26 mouse cellular contexts compared by ENCODE assay signal in genomic region chr17:71227128-71227895, GRCm38 (mm10). TPM values are rescaled to one million over a fixed set of nuclear protein-coding genes. Genes with fewer than 3 reads are reported as not detected.
DNase-seq lines count a peak whose midpoint lies in the region; ATAC-seq and TF ChIP-seq lines count a peak whose summit lies in the region.
"Had no signal": no experiment of that assay in that cellular context is flagged by ENCODE, and none has a peak within 500 bp of the region (broad histone marks: within the 10 kb centered on the region; RNA-seq: fewer than 3 reads in every experiment).

No protein-coding gene starts in this region.

- no peak for ATAC-seq in midbrain, embryonic 11.5 days (ENCODE audit: low FRiP score)
- no peak for ATAC-seq in midbrain, embryonic 15.5 days (replicated peaks)
- ATAC-seq: forebrain, embryonic 14.5 days; forebrain, postnatal 0 days; hindbrain, postnatal 0 days; inflammation-experienced regulatory T-cells, adult 6 months had no signal

- no peak for DNase-seq in layer of hippocampus, adult 2 months (ENCODE audit: low spot score in 2 of 2)
- no peak for DNase-seq in layer of hippocampus, postnatal 25 days (ENCODE audit: extremely low spot score in 1 of 2, low spot score in 1 of 2)
- peak; percentile 59 for DNase-seq in midbrain, embryonic 11.5 days (ENCODE audit: low spot score, missing footprints)
- DNase-seq in MEL (ENCODE audit: low read depth, low spot score): no peak
- DNase-seq in retina, embryonic 14.5 days (ENCODE audit: low spot score): no peak
- DNase-seq: adrenal gland, adult 2 months; adrenal gland, postnatal 14 days; cerebellum, adult 11 months; cerebellum, adult 2 months; cerebellum, adult 9-11 months; cerebellum, postnatal 25 days; forebrain, postnatal 0 days; gastrocnemius, adult 2 months; gastrocnemius, postnatal 14 days; heart, postnatal 10 days; heart, postnatal 36 days had no signal

- H3K27ac ChIP-seq in layer of hippocampus, adult 2 months: no peak overlapping the region
- no peak overlapping the region for H3K27ac ChIP-seq in midbrain, embryonic 11.5 days (ENCODE audit: low read depth, low read length)
- H3K27ac ChIP-seq in midbrain, embryonic 15.5 days: no peak overlapping the region
- no peak overlapping the region for H3K27ac ChIP-seq in MEL (ENCODE audit: control insufficient read depth, low read depth, low read length)
- H3K27ac ChIP-seq: embryonic facial prominence, embryonic 12.5 days; embryonic facial prominence, embryonic 15.5 days; gastrocnemius, adult 2 months; heart, embryonic 15.5 days; hindbrain, embryonic 10.5 days; hindbrain, embryonic 14.5 days; hindbrain, postnatal 0 days had no signal

- H3K9me3 ChIP-seq in midbrain, embryonic 11.5 days (ENCODE audit: control insufficient read depth, low read length): no peaks in the 10 kb centered on the region
- no peaks in the 10 kb centered on the region for H3K9me3 ChIP-seq in midbrain, embryonic 15.5 days
- no peaks in the 10 kb centered on the region for H3K9me3 ChIP-seq in MEL (replicated peaks; ENCODE audit: insufficient read depth, low read length)
- H3K9me3 ChIP-seq: embryonic facial prominence, embryonic 12.5 days; embryonic facial prominence, embryonic 15.5 days; heart, embryonic 12.5 days; heart, embryonic 15.5 days; hindbrain, embryonic 10.5 days had no signal

- no peak overlapping the region for H3K9ac ChIP-seq in midbrain, embryonic 11.5 days (ENCODE audit: low read length)
- no peak overlapping the region for H3K9ac ChIP-seq in midbrain, embryonic 15.5 days
- H3K9ac ChIP-seq in MEL (ENCODE audit: control insufficient read depth, low read depth, low read length, poor library complexity, severe bottlenecking): no peak overlapping the region
- H3K9ac ChIP-seq: embryonic facial prominence, embryonic 12.5 days; embryonic facial prominence, embryonic 15.5 days; forebrain, postnatal 0 days; heart, embryonic 12.5 days; heart, embryonic 15.5 days; hindbrain, embryonic 14.5 days had no signal

- no peaks in the 10 kb centered on the region for H3K79me2 ChIP-seq in MEL (ENCODE audit: control insufficient read depth, insufficient read depth, low read length, poor library complexity)

- no peaks in the 10 kb centered on the region for H3K4me1 ChIP-seq in midbrain, embryonic 11.5 days (ENCODE audit: control insufficient read depth, insufficient read depth, low read length)
- H3K4me1 ChIP-seq in midbrain, embryonic 15.5 days: no peaks in the 10 kb centered on the region
- H3K4me1 ChIP-seq in MEL (ENCODE audit: control insufficient read depth in 1 of 2, insufficient read depth in 2 of 2, low read length in 2 of 2): no peaks in the 10 kb centered on the region
- H3K4me1 ChIP-seq: embryonic facial prominence, embryonic 12.5 days; hindbrain, embryonic 10.5 days had no signal

- 88% methylated on average over 9 of the region's 9 CpGs for WGBS in midbrain, embryonic 11.5 days
- 84% methylated on average over 9 of the region's 9 CpGs for WGBS in midbrain, embryonic 15.5 days

- no peak for TF ChIP-seq EP300 in MEL (IDR thresholded peaks at IDR 0.05; ENCODE audit: low read depth in 1 of 2, low read length in 2 of 2)

- TF ChIP-seq POLR2A in MEL (IDR thresholded peaks at IDR 0.05; ENCODE audit: control insufficient read depth in 1 of 2, insufficient read depth in 1 of 2, low read depth in 1 of 2, low read length in 2 of 2, poor library complexity in 1 of 2): no peak

- 0 out of 2 replicates have a peak, but pooled peaks cover 2% of the 10 kb centered on the region for H3K36me3 ChIP-seq in midbrain, embryonic 11.5 days (ENCODE audit: control insufficient read depth, insufficient read depth, low read length)
- H3K36me3 ChIP-seq in midbrain, embryonic 15.5 days (replicated peaks): no peaks in the 10 kb centered on the region; the same call in 1 of the 2 replicates
- peaks cover 0 to 32% of the 10 kb centered on the region in 2 experiments; a peak in 3 of 4 replicates for H3K36me3 ChIP-seq in MEL (ENCODE audit: control insufficient read depth in 1 of 2, insufficient read depth in 2 of 2, low read length in 2 of 2)

- no peak overlapping the region for H3K4me2 ChIP-seq in midbrain, embryonic 11.5 days
- no peak overlapping the region for H3K4me2 ChIP-seq in midbrain, embryonic 15.5 days
- H3K4me2 ChIP-seq: embryonic facial prominence, embryonic 12.5 days; embryonic facial prominence, embryonic 15.5 days; heart, embryonic 12.5 days; heart, embryonic 15.5 days; hindbrain, embryonic 14.5 days had no signal

- no peaks in the 10 kb centered on the region for H3K27me3 ChIP-seq in midbrain, embryonic 11.5 days (ENCODE audit: control insufficient read depth, insufficient read depth, low read length)
- H3K27me3 ChIP-seq in midbrain, embryonic 15.5 days (replicated peaks): no peaks in the 10 kb centered on the region
- H3K27me3 ChIP-seq in MEL (ENCODE audit: control insufficient read depth in 1 of 2, insufficient read depth in 2 of 2, low read length in 2 of 2): no peaks in the 10 kb centered on the region
- H3K27me3 ChIP-seq: embryonic facial prominence, embryonic 12.5 days; embryonic facial prominence, embryonic 15.5 days; heart, embryonic 12.5 days; heart, embryonic 15.5 days had no signal

- TF ChIP-seq RAD21 in MEL (IDR thresholded peaks at IDR 0.05; ENCODE audit: low read depth, low read length): no peak

- peak; percentile 54 for TF ChIP-seq CTCF in layer of hippocampus, adult 2 months (conservative IDR thresholded peaks at IDR 0.05)
- TF ChIP-seq CTCF in MEL (IDR thresholded peaks at IDR 0.05 in 2 of 3, conservative IDR thresholded peaks at IDR 0.05 in 1 of 3; ENCODE audit: control insufficient read depth in 1 of 3, insufficient read depth in 1 of 3, low read depth in 2 of 3, low read length in 3 of 3, poor library complexity in 1 of 3, severe bottlenecking in 1 of 3): peak in 1 of 3 experiments; percentile 30; a peak in 1 of 6 replicates

- no peak overlapping the region for H3K4me3 ChIP-seq in layer of hippocampus, adult 2 months
- H3K4me3 ChIP-seq in midbrain, embryonic 11.5 days (ENCODE audit: low read depth, low read length): no peak overlapping the region
- no peak overlapping the region for H3K4me3 ChIP-seq in midbrain, embryonic 15.5 days
- no peak overlapping the region for H3K4me3 ChIP-seq in MEL (ENCODE audit: control insufficient read depth in 1 of 2, insufficient read depth in 1 of 2, low read depth in 2 of 2, low read length in 2 of 2)
- H3K4me3 ChIP-seq: embryonic facial prominence, embryonic 12.5 days; embryonic facial prominence, embryonic 15.5 days; gastrocnemius, adult 2 months; heart, embryonic 12.5 days; heart, embryonic 15.5 days; hindbrain, embryonic 10.5 days had no signal

TF ChIP-seq in MEL, 35 proteins besides CTCF, POLR2A, EP300 and RAD21:
- TF ChIP-seq USF1 (IDR thresholded peaks at IDR 0.05; ENCODE audit: low read depth, low read length) (no peak), SMC3 (IDR thresholded peaks at IDR 0.05; ENCODE audit: low read depth, low read length) (peak; percentile 22; the same call in 1 of the 2 replicates)

RNA-seq across cellular contexts. Expression of gene Lpin2, which starts 45.0 kb away (rescaled TPM):
- 100 to 1,000 TPM in 1 of 2 experiments, 10 to 100 TPM in 1; 95.8 to 109 TPM for total RNA-seq in layer of hippocampus, adult 2 months (2021)
- total RNA-seq in layer of hippocampus, postnatal 25 days (2021): 10 to 100 TPM; 91.1 to 96.8 TPM
- 31.6 and 35.4 TPM in 2 replicates for polyA plus RNA-seq in midbrain, embryonic 11.5 days (2014; fragmentation: Nextera tagmentation; extraction: Ambion mirVana)
- 44.2 and 47.6 TPM in 2 replicates for polyA plus RNA-seq in midbrain, embryonic 15.5 days (2015; fragmentation: Nextera tagmentation; extraction: Ambion mirVana)
- total RNA-seq in MEL (2012; rRNA removed): 22.4 and 24.4 TPM in 2 replicates
- 10 to 100 TPM in 1 of 2 experiments, not detected in 1; 32.1 TPM for polyA plus RNA-seq in MEL (2012; ENCODE audit: insufficient read depth in 1 of 2, insufficient read length in 2 of 2, low read depth in 1 of 2, low replicate concordance in 2 of 2, missing spikeins in 1 of 2)
